Mouse (Mus musculus): ENCODE results near the gene St3gal3.
A peak's percentile ranks its signal among the peaks of the same experiment; 100 is the strongest.

St3gal3 gene

DNA sequence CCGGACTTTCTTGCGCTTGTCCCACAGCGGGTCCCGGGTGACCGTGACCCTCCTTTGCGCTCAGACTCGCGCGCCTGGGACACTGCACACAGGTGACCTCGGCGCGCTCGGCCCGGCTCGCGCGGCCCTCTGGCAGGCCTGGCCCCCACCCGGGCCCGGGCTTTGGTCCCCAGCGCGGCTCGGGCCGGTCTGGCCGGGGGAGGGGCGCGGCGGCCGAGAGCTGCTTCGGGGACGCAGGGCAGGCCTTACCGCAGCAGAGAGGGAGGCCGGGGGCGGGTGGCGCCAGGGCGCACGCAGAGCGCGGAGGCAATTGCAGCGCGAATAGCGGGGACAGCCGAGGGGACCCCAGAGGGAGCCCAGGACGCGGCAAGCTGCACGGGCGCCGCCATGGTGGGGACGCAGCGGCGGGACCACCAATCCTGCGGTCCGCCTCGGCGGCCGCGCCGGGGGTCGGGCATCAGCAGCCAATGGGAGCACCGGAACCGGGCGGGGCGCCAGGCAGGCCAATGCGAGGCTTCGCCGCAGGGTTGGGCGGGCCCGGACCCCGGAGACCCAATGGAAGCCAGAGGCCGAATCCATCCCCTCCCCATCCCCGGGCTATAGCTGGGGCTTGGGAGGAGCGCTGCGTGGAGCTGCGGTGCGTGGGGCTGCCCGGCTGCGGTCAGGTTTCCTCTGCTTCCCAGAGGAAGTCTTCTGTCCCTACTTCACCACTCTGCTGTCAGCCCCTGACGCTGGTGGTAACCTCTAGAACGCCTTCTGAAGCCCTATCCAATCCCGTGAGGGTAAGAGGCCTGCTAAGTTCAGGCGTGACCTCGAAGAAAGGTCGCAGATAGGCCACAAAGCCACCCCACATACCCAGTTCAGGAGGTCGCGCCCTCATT lies at the start of gene St3gal3:
St3gal3 (minus strand) TSS at position 430 of the 881 bp plus-strand sequence.
- DNase-seq (ENCODE audit: low read depth): peak; percentile 78

GRCm38 (mm10) chr4:118180301-118181080 lies 45.8 kb upstream of the St3gal3 start:
- peak; percentile 36 for DNase-seq (ENCODE audit: low read depth)

- DNase-seq (ENCODE audit: low read depth): peak; percentile 98
Observed at GRCm38 (mm10) chr4:118179467-118180300, 45.0 kb upstream of the St3gal3 start, which contains the start of gene Kdm4a. Kdm4a (minus strand) TSS chr4:118180043.

DNA sequence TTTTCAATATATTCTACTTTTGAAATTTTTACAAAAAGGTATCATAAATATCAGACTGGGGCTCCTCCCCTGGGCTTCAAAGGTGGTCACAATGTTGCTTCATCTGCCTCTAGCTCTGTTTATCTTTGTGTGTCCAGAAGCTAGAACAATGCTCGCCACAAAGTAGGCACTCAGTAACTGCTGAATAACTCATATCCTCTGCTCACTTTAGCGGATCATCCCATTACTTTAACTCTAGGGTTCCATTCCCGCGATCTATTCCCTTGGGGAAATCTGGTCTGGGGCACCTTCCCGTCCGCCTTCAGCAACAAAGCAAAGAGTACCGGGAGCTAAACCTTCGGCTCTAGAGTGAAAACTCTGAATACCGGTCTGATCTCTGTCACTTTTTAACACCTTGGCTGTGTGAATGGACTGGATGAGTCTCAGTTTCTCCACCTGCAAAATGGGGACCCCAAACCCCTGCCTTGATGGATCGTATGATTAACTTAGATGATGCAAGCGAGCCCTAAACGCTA lies 44.3 kb upstream of the St3gal3 start:
- no peak for DNase-seq (ENCODE audit: low read depth)

DNA sequence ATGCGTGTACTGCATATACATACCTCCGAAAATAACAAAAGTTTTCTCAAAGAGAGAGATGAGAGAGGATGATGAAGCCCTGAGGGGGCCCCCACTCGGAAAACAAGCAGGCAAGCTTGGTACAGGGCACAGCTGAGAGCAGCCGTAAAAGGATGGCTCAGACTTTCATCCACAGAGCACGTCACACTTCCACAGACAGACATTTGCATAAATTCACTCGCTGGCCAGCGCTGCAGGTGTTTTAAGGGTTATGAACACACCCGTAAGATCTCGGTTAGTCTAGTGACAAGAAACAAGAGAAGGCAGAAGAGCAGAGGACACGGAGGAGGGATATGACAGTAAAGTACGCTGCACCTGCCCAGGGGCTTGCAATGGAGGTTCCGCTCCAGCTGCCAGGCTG lies 37.7 kb upstream of the St3gal3 start:
- no peak for DNase-seq (ENCODE audit: low read depth)

DNA sequence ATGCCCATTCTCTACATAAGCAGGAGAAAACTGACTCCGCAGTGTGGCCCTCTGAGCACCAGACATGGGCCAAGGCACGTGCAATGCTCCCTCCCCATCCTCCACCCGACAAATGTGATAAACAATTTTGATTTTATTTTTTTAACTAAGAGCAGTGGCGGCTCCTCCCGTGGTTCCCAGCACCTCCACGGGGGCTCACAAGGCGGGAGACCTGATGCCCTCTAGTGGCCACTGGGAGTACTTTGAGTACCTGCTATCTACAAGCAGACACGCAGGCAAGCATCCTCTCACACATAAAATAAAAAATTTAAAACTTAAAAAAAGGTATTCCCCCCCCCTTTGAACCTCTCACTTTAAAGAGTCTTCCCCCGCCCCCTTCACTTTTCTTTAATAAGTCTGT lies 36.3 kb upstream of the St3gal3 start:
- DNase-seq (ENCODE audit: low read depth): peak; percentile 60

DNA sequence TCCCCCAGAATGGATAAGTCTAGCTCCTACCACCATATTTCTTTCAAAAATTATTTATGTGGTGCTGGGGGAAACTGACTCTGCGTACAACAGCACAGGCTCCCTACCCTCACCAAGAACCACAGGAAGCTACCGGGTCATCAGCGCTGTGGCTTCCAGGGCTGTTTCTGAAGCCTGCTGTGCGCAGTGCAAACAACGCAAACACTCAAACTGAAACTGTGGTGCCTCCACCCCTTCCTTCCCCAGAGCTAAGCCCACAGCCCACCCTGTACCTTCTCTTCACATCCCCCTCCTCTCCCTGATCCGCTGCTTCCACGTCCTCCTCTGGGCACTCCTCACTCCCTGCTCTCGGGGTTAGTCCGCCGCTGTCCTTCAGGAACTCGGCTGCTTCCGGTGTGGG lies 27.4 kb upstream of the St3gal3 start:
- DNase-seq (ENCODE audit: low read depth): no peak

DNA sequence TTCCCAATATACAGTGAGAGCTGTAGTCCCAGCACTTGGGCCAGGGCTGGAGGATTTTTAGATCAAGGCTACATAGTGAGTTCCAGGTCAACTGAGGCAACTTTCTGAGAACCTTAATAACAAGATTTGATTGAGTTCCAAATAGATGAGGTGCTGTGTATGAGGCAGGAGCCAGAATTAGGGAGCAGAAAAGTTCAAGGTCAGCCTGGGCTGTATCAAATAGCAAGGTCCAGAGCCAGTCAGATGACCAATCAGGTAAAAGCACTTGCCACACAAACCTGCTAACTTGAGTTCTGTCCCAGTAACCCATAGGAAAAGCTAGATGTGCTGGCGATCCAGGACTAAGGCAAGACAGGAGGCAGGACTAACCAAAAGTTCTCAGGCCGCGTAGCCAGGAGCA lies 23.0 kb upstream of the St3gal3 start:
- no peak for DNase-seq (ENCODE audit: low read depth)

DNA sequence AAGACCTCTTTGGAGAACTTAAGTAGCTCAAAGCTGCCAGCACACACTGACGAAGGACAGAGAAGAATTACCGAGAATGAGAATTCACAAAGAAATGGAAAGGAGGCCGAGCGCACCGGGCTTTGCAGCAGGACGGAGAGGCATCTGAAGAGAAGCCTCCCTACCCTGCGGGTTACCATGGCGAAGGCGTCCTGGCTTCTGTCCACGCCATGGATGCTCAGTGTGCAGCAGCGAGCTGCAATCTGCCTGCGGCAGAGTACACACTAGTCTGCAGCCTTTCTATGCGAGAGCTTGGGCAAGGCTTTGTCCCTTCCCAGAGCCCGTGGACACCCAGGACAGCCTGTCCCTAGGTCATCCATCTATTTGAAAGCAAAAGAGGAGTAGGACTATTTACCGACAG lies 21.8 kb upstream of the St3gal3 start:
- no peak for DNase-seq (ENCODE audit: low read depth)

- no peak for DNase-seq (ENCODE audit: low read depth)
Observed at GRCm38 (mm10) chr4:118154889-118155288, 20.2 kb upstream of the St3gal3 start.

DNA sequence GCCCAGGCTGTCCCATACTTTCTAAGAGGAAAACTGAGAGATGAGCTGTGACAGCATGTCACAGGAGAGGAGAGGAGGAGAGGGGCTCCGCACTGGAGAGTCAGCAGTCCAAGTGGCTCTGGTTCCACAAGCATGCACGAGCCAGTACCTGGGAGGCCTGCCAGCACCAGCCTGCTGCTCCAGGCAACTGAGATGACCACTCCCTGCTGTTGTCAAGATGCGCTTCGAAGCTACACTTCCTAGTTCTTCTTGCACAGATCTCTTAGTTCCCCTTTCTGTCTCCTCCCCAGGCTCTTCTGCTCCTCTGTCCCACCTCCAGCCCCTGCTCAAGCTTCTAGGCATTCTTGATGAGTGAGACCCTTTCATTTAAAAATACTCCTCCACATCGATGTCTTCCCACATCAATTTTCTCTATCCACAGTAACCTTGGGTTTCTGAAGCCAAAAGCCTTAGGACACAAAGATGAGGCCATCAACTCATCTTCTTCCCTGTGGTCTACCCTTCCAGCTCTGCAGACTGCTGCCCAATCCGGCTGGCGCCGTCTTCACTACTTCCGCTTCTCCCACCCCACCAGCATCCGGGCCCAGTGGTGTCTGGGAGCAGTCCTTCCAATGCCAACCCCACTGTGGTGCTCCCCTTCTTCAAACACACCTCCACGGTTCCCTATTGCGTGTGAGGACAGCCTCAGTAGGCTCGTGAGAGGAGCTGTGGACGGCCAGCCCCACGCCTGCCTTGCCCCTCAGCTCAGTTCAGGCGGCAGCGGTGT lies 17.5 kb upstream of the St3gal3 start:
- no peak for DNase-seq (ENCODE audit: low read depth)

GRCm38 (mm10) chr4:118150804-118151203 lies 16.1 kb upstream of the St3gal3 start:
- no peak for DNase-seq (ENCODE audit: low read depth)

DNA sequence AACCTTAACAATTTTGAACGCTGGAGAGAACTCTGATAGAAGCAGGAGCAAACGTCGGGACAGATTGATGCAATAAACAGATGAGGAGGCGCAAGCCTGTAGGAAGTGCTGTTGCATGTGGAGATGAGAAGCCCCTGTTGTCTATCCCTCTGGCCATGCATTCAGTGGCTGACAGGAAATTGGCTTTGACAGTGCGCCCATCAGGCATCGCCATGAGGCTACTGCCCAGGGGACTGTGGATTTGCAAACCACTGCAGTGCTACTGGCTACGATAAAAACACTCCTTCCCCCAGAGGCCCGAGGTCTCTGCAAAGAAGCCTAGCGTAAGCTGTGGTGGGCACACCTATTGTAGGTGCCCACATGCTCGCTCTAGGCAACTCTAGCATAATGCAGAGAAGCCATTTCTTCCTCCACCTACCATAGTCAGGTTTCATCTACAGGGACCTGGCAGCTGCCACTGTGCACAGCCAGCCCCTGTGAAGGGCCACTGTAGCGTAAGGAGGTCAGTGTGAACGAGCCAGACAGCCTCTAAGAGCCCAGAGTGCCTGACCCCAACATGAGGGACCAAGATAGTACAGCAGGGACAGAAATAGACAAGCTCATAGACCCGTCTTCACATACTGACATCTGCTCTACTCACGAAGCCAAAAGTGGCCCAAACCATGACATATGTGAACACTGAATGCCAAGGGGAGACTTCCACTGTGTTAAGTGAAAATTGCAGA lies 15.4 kb upstream of the St3gal3 start:
- DNase-seq (ENCODE audit: low read depth): no peak

DNA sequence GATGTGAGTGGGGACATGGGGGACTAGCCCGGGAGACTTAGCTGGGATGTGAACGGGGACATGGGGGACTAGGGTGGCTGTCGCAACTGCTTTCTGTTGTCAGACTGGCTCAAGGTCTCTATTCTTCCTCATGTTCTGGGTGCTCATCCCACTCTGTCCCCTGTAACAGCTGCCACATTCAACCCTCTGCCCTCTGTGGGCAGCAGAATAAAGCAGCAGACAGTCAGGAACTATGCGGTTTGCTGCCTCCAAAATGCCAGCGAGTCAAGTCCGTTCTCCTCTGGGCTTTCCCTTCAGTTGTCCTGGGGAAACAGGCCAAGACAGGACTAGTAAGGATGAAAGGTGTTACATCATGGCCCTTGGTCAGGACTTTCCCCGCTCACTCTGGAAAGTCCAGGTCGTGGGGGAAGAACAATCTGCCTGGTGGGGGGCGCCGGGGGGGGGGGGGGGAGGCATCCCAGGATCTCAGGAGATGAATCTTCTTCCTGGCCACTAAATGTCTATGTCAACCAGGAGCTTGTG lies 14.4 kb upstream of the St3gal3 start:
- DNase-seq (ENCODE audit: low read depth): no peak

- no peak for DNase-seq (ENCODE audit: low read depth)
Observed at GRCm38 (mm10) chr4:118148317-118148687, 13.6 kb upstream of the St3gal3 start.

- no peak for DNase-seq (ENCODE audit: low read depth)
Observed at GRCm38 (mm10) chr4:118147547-118148316, 13.0 kb upstream of the St3gal3 start.

DNA sequence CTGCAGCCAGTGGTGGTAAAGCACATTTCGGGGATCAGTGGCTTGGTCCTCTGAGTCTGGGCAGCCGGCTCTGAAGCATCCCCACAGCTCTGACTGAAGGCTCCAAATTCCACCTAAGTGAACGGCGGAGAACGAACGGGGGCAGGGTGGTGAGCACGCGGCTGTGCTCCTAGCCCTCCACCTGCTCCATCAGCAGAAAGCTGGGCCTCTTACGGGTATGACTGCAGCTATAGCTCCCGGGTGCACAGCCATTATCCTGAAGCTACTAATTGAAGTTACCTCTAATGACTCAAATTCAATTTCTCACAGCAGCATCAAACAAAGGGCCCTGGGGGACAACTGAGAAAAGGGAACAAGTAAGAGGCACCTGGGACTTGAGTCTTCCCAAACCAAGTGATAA lies 12.4 kb upstream of the St3gal3 start:
- no peak for DNase-seq (ENCODE audit: low read depth)

DNA sequence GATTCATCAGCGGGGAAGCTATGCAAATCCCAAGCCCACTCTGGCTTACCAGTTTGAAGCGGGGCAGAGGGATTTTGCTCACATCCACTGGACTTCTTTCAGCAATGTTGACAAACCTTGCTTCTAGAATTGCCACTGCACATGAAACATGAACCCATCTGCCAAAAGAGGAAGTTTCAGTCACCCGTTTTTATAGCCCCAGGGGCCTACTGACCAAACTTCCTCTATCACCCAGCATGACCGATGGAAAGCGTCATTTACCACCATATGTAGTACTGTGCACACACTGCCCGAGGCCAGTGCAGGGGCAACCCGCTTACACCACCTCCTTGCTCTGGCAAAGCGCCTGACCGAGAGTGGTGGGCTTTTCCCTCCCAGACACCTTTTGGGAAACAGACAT lies 9.6 kb upstream of the St3gal3 start:
- no peak for DNase-seq (ENCODE audit: low read depth)

- DNase-seq (ENCODE audit: low read depth): no peak
Observed at GRCm38 (mm10) chr4:118143679-118144078, 9.0 kb upstream of the St3gal3 start.

- no peak for DNase-seq (ENCODE audit: low read depth)
Observed at GRCm38 (mm10) chr4:118141511-118141910, 6.8 kb upstream of the St3gal3 start.

All from naive thymus-derived CD4-positive, alpha-beta T cell, adult 2 months (primary cell).